Mouse (Mus musculus): ENCODE measurements around the gene Gpd1l. TPM values are rescaled to one million over a fixed set of nuclear protein-coding genes. Genes with fewer than 3 reads are reported as not detected.

Gpd1l gene
- polyA plus RNA-seq, 1 experiment = 23.7 TPM

- TF ChIP-seq POLR2A (IDR thresholded peaks at IDR 0.05; ENCODE audit: low read depth, low read length) (no peak), CTCF (IDR thresholded peaks at IDR 0.05; ENCODE audit: extremely low read depth, insufficient read length, insufficient replicate concordance, low read depth, low read length) (no peak)
- H3K4me3 ChIP-seq (ENCODE audit: low read depth, low read length) = no peak overlapping the region
- 93% methylated on average over 6 of the region's 6 CpGs for WGBS
- H3K36me3 ChIP-seq (ENCODE audit: control insufficient read depth, insufficient read depth, low read length) = no peaks in the 10 kb centered on the region
- H3K27ac ChIP-seq (ENCODE audit: insufficient read depth, low read depth, low read length) = no peak overlapping the region
- H3K27me3 ChIP-seq (ENCODE audit: control insufficient read depth, insufficient read depth, low read length) = no peaks in the 10 kb centered on the region
- peaks cover 28% of the 10 kb centered on the region; the same call in 1 of the 2 replicates for H3K4me1 ChIP-seq (ENCODE audit: control insufficient read depth, insufficient read depth, insufficient read length, low read length)
Measured at GRCm38 (mm10) chr9:114945576-114945975, 11.8 kb upstream of the Gpd1l start.

- Histone ChIP-seq H3K27me3 (ENCODE audit: control insufficient read depth, insufficient read depth, low read length) (no peaks in the 10 kb centered on the region), H3K27ac (ENCODE audit: insufficient read depth, low read depth, low read length) (peak overlapping the region; percentile 93), H3K36me3 (ENCODE audit: control insufficient read depth, insufficient read depth, low read length) (no peaks in the 10 kb centered on the region), H3K4me1 (ENCODE audit: control insufficient read depth, insufficient read depth, insufficient read length, low read length) (peaks cover 20% of the 10 kb centered on the region; the same call in 1 of the 2 replicates), H3K4me3 (ENCODE audit: low read depth, low read length) (no peak overlapping the region)
- TF ChIP-seq CTCF (IDR thresholded peaks at IDR 0.05; ENCODE audit: extremely low read depth, insufficient read length, insufficient replicate concordance, low read depth, low read length) (no peak), POLR2A (IDR thresholded peaks at IDR 0.05; ENCODE audit: low read depth, low read length) (no peak)
- 39% methylated on average over 3 of the region's 3 CpGs for WGBS
Measured at GRCm38 (mm10) chr9:114944642-114945041, 10.9 kb upstream of the Gpd1l start.

GRCm38 (mm10) chr9:114936687-114937086, 2.9 kb upstream of the Gpd1l start:
- Histone ChIP-seq H3K4me1 (ENCODE audit: control insufficient read depth, insufficient read depth, insufficient read length, low read length) (peaks cover 6% of the 10 kb centered on the region; the same call in 1 of the 2 replicates), H3K4me3 (ENCODE audit: low read depth, low read length) (no peak overlapping the region), H3K27ac (ENCODE audit: insufficient read depth, low read depth, low read length) (no peak overlapping the region), H3K27me3 (ENCODE audit: control insufficient read depth, insufficient read depth, low read length) (no peaks in the 10 kb centered on the region), H3K36me3 (ENCODE audit: control insufficient read depth, insufficient read depth, low read length) (no peaks in the 10 kb centered on the region)
- TF ChIP-seq POLR2A (IDR thresholded peaks at IDR 0.05; ENCODE audit: low read depth, low read length) = no peak
- no peak for TF ChIP-seq CTCF (IDR thresholded peaks at IDR 0.05; ENCODE audit: extremely low read depth, insufficient read length, insufficient replicate concordance, low read depth, low read length)
- WGBS = 79% methylated on average over 2 of the region's 2 CpGs

GRCm38 (mm10) chr9:114935321-114935720, 1.5 kb upstream of the Gpd1l start:
- no peaks in the 10 kb centered on the region for H3K27me3 ChIP-seq (ENCODE audit: control insufficient read depth, insufficient read depth, low read length)
- H3K36me3 ChIP-seq (ENCODE audit: control insufficient read depth, insufficient read depth, low read length) = no peaks in the 10 kb centered on the region
- peaks cover 10% of the 10 kb centered on the region; the same call in 1 of the 2 replicates for H3K4me1 ChIP-seq (ENCODE audit: control insufficient read depth, insufficient read depth, insufficient read length, low read length)
- H3K27ac ChIP-seq (ENCODE audit: insufficient read depth, low read depth, low read length) = no peak overlapping the region
- TF ChIP-seq POLR2A (IDR thresholded peaks at IDR 0.05; ENCODE audit: low read depth, low read length) (no peak), CTCF (IDR thresholded peaks at IDR 0.05; ENCODE audit: extremely low read depth, insufficient read length, insufficient replicate concordance, low read depth, low read length) (no peak)
- H3K4me3 ChIP-seq (ENCODE audit: low read depth, low read length) = no peak overlapping the region
- WGBS = 86% methylated on average over 4 of the region's 4 CpGs

DNA sequence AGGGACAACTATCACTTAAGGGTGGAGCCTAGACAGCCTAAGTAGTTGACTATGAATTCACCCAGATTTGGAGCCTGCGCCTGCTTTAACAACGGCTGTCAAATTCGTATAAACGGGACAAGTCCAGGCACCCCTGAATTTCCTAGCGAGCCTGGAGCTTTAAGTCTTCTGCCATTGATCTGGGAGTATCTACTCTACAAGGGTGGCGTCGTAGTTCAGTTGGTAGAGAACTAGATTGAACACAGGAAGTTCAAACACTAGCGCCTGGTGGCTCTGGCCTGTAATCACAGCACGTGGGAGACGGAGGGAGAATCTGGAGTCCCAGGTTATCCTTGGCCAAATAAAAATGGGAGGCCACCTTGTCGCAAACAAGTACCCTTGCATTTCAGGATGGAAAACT, 444 bp upstream of the Gpd1l start:
- no peaks in the 10 kb centered on the region for H3K27me3 ChIP-seq (ENCODE audit: control insufficient read depth, insufficient read depth, low read length)
- TF ChIP-seq POLR2A (IDR thresholded peaks at IDR 0.05; ENCODE audit: low read depth, low read length) = no peak
- no peak for TF ChIP-seq CTCF (IDR thresholded peaks at IDR 0.05; ENCODE audit: extremely low read depth, insufficient read length, insufficient replicate concordance, low read depth, low read length)
- peak overlapping the region; percentile 21; the same call in 1 of the 2 replicates for H3K4me3 ChIP-seq (ENCODE audit: low read depth, low read length)
- WGBS = 55% methylated on average over 11 of the region's 11 CpGs
- H3K27ac ChIP-seq (ENCODE audit: insufficient read depth, low read depth, low read length) = no peak overlapping the region
- H3K36me3 ChIP-seq (ENCODE audit: control insufficient read depth, insufficient read depth, low read length) = no peaks in the 10 kb centered on the region
- peaks cover 10% of the 10 kb centered on the region; the same call in 1 of the 2 replicates for H3K4me1 ChIP-seq (ENCODE audit: control insufficient read depth, insufficient read depth, insufficient read length, low read length)

- H3K27ac ChIP-seq (ENCODE audit: insufficient read depth, low read depth, low read length) = peak overlapping the region; percentile 81
- H3K4me1 ChIP-seq (ENCODE audit: control insufficient read depth, insufficient read depth, insufficient read length, low read length) = peaks cover 10% of the 10 kb centered on the region; the same call in 1 of the 2 replicates
- H3K4me3 ChIP-seq (ENCODE audit: low read depth, low read length) = peak overlapping the region; percentile 79
- 0 out of 2 replicates have a peak, but pooled peaks have one; percentile 6 for TF ChIP-seq CTCF (IDR thresholded peaks at IDR 0.05; ENCODE audit: extremely low read depth, insufficient read length, insufficient replicate concordance, low read depth, low read length)
- no peak for TF ChIP-seq POLR2A (IDR thresholded peaks at IDR 0.05; ENCODE audit: low read depth, low read length)
- H3K36me3 ChIP-seq (ENCODE audit: control insufficient read depth, insufficient read depth, low read length) = no peaks in the 10 kb centered on the region
- under 1% methylated on average over 50 of the region's 50 CpGs for WGBS
- no peaks in the 10 kb centered on the region for H3K27me3 ChIP-seq (ENCODE audit: control insufficient read depth, insufficient read depth, low read length)
Measured at GRCm38 (mm10) chr9:114933037-114933722, 607 bp downstream of the Gpd1l start.

GRCm38 (mm10) chr9:114932607-114933006, 1.2 kb downstream of the Gpd1l start:
- Histone ChIP-seq H3K4me3 (ENCODE audit: low read depth, low read length) (peak overlapping the region; percentile 79), H3K36me3 (ENCODE audit: control insufficient read depth, insufficient read depth, low read length) (no peaks in the 10 kb centered on the region), H3K27me3 (ENCODE audit: control insufficient read depth, insufficient read depth, low read length) (no peaks in the 10 kb centered on the region), H3K27ac (ENCODE audit: insufficient read depth, low read depth, low read length) (peak overlapping the region; percentile 81; the same call in 1 of the 2 replicates), H3K4me1 (ENCODE audit: control insufficient read depth, insufficient read depth, insufficient read length, low read length) (peaks cover 10% of the 10 kb centered on the region; the same call in 1 of the 2 replicates)
- TF ChIP-seq CTCF (IDR thresholded peaks at IDR 0.05; ENCODE audit: extremely low read depth, insufficient read length, insufficient replicate concordance, low read depth, low read length) (no peak), POLR2A (IDR thresholded peaks at IDR 0.05; ENCODE audit: low read depth, low read length) (no peak)
- 5% methylated on average over 13 of the region's 13 CpGs for WGBS
